Mouse (Mus musculus): ENCODE results near the gene Fndc3a.

Fndc3a gene

GRCm38 (mm10) chr14:72709710-72710340 is at the start of gene Fndc3a:
Gene Fndc3a (minus strand): TSS chr14:72710003.
- DNase-seq (ENCODE audit: extremely low spot score, low read depth, low spot score), result no peak

GRCm38 (mm10) chr14:72752893-72753292 is 43.1 kb upstream of the Fndc3a start:
- DNase-seq (ENCODE audit: extremely low spot score, low read depth, low spot score), result no peak

DNA sequence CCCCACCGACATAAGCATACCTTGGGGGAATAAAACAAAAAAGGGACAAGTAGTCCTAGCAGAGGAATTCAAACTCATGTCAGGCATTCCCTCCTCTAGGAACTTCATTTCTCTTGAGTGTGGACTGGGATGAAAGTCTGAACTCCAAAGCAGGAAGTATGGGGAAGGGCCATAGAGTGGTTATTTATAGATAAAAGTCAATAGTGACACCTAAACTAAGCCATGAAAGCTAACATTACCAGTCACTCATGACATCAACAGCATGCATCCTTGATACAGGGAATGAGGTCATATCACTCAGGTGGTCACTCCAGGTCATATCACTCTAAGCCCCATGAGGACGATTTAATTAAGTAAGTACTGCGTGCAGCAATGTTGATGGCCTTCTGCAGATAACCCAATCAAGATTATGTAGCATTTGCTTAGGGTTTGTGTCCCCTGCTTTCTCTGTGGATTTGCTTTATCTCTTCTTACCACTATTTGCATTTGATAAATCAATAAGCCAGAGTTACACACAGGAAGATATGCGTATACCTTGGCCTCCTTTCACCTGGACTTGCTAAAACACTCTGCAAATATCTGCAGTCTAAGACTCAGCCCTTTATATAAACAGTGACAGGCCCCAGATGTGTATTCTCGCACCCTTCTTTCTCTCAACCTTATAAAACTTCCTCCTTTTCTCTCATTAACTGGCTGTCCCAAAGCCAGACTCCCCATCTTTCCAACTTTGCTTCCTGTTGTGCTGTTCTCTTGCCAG is 40.8 kb upstream of the Fndc3a start:
- DNase-seq (ENCODE audit: extremely low spot score, low read depth, low spot score), result no peak

DNA sequence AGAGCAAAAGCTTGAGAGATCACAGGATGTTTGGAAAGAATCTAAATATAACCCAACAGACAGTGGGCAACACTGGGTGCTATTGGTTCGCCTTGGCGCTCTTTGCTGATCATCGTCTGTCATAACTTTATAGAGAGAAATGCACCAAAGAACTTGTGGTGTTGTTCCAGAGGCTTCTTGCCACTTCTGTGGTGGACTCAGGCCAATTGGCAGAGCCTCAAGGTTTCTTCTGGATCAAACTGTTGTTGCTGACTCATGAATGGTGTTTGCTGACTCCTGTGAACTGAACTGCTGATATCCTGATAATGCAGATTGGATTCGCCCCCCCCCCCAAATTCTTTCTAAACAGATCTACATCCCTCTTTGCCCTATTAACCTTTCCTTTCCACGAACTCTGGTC is 38.5 kb upstream of the Fndc3a start:
- DNase-seq (ENCODE audit: extremely low spot score, low read depth, low spot score), result no peak

DNA sequence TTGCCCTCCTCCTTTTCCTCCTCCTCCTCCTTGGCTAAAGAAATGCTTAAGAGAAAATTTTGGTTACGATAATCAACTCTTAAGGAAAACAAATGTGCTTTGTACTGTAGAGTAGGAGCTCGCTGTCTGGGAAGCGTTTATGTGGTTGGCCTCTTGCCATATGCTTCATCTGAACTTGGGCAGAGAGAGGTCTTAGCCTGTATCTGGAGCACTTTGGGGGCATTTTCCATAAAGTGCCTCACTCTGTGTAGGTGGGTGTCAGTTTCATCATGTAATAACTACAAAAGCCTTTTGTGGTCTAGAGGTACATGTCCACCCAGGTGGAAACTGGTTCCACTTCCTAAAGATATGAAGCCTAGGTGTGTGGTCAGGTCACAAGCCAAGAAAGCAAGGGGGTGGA is 31.9 kb upstream of the Fndc3a start:
- no peak for DNase-seq (ENCODE audit: extremely low spot score, low read depth, low spot score)

DNA sequence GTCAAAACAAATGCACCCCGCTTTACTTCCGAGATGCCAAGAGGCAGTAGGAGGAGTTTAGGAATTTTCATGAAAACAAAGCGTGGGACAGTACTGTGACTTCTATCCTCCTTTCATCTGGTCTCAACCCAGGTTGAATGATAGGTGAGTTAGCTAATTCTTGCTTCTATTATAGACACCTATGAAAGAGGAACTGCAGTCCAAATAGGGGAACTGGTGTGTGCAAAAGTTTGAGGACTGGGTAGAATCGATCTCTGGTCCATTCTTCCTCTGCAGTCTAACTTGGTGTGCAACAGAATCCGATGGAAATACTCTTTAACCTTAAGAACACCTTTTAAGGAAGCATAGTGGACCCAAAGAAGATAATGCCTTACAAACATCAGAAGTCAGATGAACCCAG is 30.5 kb upstream of the Fndc3a start:
- no peak for DNase-seq (ENCODE audit: extremely low spot score, low read depth, low spot score)

GRCm38 (mm10) chr14:72739484-72740208 is 29.8 kb upstream of the Fndc3a start:
- DNase-seq (ENCODE audit: extremely low spot score, low read depth, low spot score), result no peak

DNA sequence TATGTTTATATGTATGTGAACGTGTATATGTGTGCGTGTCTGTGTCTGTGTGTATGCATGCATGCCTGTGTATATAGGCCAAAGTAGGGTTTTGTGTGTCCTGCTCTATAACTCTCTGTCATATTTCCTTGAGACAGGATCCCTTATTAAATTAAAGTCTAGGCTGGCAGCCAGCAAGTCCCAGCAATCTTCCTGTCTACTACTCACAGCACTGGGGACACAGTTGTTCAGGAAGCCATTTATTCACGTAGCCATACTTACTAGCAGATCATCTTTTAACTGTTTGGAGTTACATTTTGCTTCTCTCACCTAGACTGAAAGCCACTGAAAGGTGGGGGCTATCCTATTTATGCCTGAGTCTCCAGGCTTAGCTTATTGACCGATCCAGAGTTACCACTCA is 29.0 kb upstream of the Fndc3a start:
- no peak for DNase-seq (ENCODE audit: extremely low spot score, low read depth, low spot score)

DNA sequence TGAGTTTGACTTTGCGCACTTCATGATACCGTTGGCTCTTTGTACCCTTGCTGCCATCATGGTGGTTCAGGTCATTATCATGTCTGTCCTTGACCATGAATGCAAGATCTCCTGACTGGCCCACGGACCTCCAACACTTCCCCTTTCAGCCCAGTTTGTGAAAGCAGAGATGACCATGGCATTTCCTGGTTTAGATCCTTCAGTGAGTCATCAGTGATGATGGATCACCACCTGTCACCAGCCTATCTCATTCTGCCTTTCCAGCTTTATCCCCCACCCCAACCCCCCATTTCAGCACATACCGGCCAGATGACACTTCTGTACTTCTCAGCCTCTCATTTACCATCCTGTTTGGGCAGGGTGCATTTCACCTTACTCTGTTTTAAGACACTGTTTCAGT is 28.4 kb upstream of the Fndc3a start:
- no peak for DNase-seq (ENCODE audit: extremely low spot score, low read depth, low spot score)

GRCm38 (mm10) chr14:72725865-72726264 is 16.1 kb upstream of the Fndc3a start:
- no peak for DNase-seq (ENCODE audit: extremely low spot score, low read depth, low spot score)

DNA sequence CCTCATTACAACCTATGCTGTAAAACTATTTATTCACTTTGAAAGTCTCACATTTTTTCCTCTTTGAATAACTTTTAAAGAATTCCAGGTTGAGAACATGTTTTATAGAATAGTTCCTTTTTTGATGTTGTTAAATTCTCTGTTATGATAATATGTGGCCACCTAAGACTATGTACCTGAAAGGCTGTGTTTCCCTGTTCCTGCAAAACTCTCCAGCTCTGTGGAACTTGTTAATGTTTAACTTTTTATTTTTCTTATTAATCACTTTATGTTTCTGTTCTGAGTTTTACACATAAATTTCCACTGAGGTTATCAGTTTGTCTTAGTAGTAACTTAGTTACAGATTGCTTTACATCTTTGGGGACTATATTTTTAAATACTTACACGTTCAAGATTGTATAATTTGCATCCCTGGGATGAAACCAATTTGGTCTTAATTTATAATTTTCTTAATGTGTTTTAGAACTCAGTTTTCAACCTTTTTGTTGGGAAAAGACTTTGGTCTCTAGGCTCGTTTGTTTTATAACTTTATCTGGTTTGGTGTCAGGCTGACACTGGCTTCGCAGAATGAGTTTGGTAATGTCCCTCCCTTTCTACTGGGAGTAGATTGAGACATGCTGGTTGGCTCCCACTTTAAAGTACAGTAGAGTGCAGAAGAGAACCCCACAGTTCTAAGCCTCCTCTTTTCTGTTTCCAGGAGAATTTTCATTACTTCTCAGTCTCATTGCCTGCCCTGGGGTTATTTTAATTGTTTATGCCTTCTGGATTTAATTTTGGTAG is 12.7 kb upstream of the Fndc3a start:
- no peak for DNase-seq (ENCODE audit: extremely low spot score, low read depth, low spot score)

DNA sequence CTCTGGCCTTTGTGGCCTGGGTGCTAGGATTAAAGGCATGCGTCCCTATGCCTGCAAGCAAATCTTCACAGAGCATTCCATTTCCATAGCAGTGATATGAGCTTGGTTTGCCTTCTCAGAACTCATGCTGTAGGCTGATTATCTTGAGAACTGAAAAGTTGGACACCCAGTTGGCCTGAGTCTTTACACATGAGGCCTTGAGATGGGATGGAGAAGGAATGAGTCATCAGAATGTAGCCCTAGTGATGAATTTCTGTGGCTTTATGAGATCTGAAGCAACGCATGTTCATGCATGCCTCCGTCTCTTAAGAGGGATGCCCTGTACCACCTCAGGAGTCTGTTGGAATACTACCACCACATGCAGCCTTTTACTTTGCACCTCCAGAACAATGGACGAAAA is 6.4 kb upstream of the Fndc3a start:
- no peak for DNase-seq (ENCODE audit: extremely low spot score, low read depth, low spot score)

DNA sequence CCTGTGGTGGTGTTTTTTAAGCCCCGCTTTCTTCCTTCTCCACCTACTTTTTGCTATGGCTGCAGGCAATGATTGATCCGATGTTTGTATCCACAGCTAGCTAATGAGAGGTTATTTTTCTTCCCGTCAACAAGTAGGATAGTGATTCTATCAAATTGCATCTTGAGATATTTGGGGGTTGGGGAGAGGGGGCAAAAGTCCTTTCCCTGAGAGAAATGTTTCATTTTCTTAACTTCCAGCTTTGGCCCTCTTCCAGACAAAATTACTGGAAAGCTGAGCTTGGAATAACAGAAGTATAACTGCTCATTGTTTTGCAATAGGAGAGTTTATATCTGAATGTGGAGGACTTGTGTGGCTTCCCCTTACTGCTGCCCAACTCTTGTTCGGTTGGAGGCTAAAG is 1.3 kb upstream of the Fndc3a start:
- no peak for DNase-seq (ENCODE audit: extremely low spot score, low read depth, low spot score)

GRCm38 (mm10) chr14:72710341-72711027 is 681 bp upstream of the Fndc3a start:
- no peak for DNase-seq (ENCODE audit: extremely low spot score, low read depth, low spot score)

DNA sequence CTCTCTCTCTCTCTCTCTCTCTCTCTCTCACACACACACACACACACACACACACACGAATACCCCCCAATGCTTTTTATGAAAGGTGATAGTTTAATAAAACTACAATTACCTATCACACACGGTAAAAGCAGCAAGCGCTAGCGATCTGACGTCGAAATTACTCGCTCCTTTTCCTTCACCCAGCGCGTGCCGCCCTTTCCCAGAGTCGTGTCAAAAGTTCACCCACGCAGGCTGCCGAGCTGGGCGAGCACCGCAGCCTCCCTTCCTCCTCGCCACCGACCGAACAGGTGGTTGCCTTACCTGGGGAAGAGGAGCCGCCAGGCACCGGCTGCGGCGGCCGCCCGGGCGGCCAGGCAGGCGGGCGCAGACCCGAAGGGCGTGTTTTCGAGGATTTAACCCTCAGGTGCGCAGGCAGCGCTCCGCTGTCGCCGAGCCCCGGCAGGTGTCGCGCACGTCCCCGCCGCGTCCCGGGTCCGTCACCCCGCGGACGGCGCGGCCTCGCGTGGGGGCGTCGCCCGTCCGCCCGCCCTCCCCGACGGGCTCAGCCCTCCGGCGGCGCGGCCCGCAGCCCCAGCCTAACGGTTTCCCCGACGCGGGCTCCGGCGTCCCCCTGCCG is 603 bp downstream of the Fndc3a start:
- DNase-seq (ENCODE audit: extremely low spot score, low read depth, low spot score), result no peak

GRCm38 (mm10) chr14:72708581-72708991 is 1.2 kb downstream of the Fndc3a start:
- DNase-seq (ENCODE audit: extremely low spot score, low read depth, low spot score), result no peak

DNA sequence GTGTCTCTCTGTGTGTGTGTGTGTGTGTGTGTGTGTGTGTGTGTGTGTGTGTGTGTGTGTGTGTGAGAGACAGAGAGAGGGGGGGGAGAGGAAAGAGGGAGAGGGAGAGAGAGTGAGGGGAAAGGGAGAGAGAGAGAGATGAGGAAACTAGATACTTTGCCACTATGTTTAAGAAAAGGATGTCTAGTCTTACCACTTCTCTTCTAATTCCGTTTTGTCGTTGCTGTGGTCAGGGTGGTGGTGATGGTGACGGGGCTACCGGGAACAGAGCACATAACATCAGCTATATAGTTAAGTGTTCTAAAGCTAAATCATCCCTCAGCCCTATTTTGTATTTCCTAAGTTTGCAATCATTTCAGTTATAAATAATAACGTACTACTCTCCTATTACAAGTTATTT is 9.7 kb downstream of the Fndc3a start:
- DNase-seq (ENCODE audit: extremely low spot score, low read depth, low spot score), result no peak

DNA sequence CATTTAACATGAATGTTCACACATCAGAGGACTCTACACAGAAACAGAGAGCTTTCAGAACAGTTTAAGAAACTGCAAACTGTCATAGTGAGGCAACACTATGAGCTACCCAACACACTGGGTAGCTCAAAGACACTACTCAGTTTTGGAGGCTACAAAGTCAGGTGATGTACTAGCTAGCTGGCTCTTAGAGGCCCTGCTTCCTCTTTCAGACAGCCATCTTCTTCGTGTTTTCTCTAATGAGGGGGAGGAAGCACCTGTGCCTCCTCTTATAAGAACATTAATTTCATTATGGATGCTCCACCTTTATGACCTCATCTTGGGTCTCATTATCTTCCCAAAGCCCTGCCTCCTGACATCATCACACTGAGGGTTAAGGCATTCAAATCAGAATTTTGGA is 18.4 kb downstream of the Fndc3a start:
- no peak for DNase-seq (ENCODE audit: extremely low spot score, low read depth, low spot score)

- DNase-seq (ENCODE audit: extremely low spot score, low read depth, low spot score), result no peak
Observed at GRCm38 (mm10) chr14:72689525-72689924, 20.3 kb downstream of the Fndc3a start.

DNA sequence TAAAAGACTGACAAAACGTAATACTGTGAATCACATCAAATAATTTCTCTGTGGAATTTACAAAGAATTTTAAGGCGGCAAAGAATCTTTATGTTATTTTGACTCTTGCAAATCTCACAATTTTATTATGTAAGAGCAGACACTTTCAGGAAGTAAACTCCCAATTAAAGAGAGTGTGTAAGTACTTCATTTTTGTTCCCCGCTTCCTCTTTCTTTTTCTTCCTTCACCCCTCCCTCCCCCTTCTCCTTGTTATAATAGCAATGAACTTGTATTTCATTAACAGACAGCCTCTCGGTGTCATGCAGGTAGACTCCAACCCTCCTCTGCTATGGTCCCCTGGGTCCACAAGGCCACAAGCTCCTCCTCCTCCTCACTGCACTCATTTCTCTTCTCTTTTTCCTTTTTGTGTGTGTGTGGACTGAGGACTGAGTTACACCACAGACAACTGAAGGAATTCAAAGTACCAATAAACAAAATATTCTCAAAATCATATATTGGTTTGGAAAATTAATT is 24.9 kb downstream of the Fndc3a start:
- DNase-seq (ENCODE audit: extremely low spot score, low read depth, low spot score), result no peak
